Mouse (Mus musculus) CD8-positive naive resting alpha-beta T cell, adult 2 months (primary cell): Measurements from ENCODE around the gene Gm20854.
"Not testable (repeated sequence)": the region's sequence is repeated elsewhere in the genome, so short reads cannot be mapped to it uniquely, and the experiment has no call there.

Experiments used
- DNase-seq, 2 experiments: peaks; one replicate each; pipeline ENCODE4 v3.0.0; 2022; ENCODE audit warnings: low read depth in 2 of 2, low spot score in 2 of 2

Gene Gm20854

GRCm38 (mm10) chrY:85530808-85531207 lies at the start of gene Gm20854:
Gene Gm20854 (minus strand): TSS chrY:85530908.
- DNase-seq: not testable (repeated sequence)
